Mouse (Mus musculus) lung, postnatal 10 days (tissue): ENCODE measurements at regions not wholly inside any gene's neighbourhood (a gene's known extent, or its start where the extent isn't known, plus 50 kb on each side); places are given as distances from the start of the nearest gene placed in this dataset.
"Not testable (repeated sequence)": the region's sequence is repeated elsewhere in the genome, so short reads cannot be mapped to it uniquely, and the experiment has no call there.

Experiments used
- DNase-seq: peaks from one replicate; pipeline ENCODE4 v3.0.0; 2021

- no peak for DNase-seq
Observed at GRCm38 (mm10) chr16:63104383-63104782, 250.3 kb downstream of the Pros1 start.

GRCm38 (mm10) chr16:63104938-63105714 is 251.0 kb downstream of the Pros1 start:
- DNase-seq = peak; percentile 78

GRCm38 (mm10) chr16:63116456-63116855 is 262.3 kb downstream of the Pros1 start:
- peak; percentile 27 for DNase-seq

- no peak for DNase-seq
Observed at GRCm38 (mm10) chr16:63118721-63119120, 264.6 kb downstream of the Pros1 start.

GRCm38 (mm10) chr16:63143851-63144250 is 289.7 kb downstream of the Pros1 start:
- no peak for DNase-seq

- DNase-seq = no peak
Observed at GRCm38 (mm10) chr16:63155300-63155821, 301.3 kb downstream of the Pros1 start.

GRCm38 (mm10) chr16:63170101-63170500 is 316.0 kb downstream of the Pros1 start:
- no peak for DNase-seq

- DNase-seq = peak; percentile 21
Observed at GRCm38 (mm10) chr16:63179228-63179627, 325.1 kb downstream of the Pros1 start.

GRCm38 (mm10) chr16:63191181-63191580 is 337.1 kb downstream of the Pros1 start:
- no peak for DNase-seq

- DNase-seq = no peak
Observed at GRCm38 (mm10) chr16:63191623-63192022, 337.5 kb downstream of the Pros1 start.

GRCm38 (mm10) chr16:63194595-63194994 is 340.5 kb downstream of the Pros1 start:
- DNase-seq = no peak

- not testable (repeated sequence) for DNase-seq
Observed at GRCm38 (mm10) chr16:63213471-63213870, 359.4 kb downstream of the Pros1 start.

GRCm38 (mm10) chr16:63220228-63220879 is 366.2 kb downstream of the Pros1 start:
- DNase-seq = no peak

- no peak for DNase-seq
Observed at GRCm38 (mm10) chr16:63224608-63225007, 370.5 kb downstream of the Pros1 start.

- no peak for DNase-seq
Observed at GRCm38 (mm10) chr16:63225097-63225496, 371.0 kb downstream of the Pros1 start.

- no peak for DNase-seq
Observed at GRCm38 (mm10) chr16:63229135-63229534, 375.0 kb downstream of the Pros1 start.

GRCm38 (mm10) chr16:63229567-63229966 is 375.5 kb downstream of the Pros1 start:
- no peak for DNase-seq

- no peak for DNase-seq
Observed at GRCm38 (mm10) chr16:63270173-63270572, 416.1 kb downstream of the Pros1 start.

- no peak for DNase-seq
Observed at GRCm38 (mm10) chr16:63277556-63277955, 423.4 kb downstream of the Pros1 start.

- DNase-seq = no peak
Observed at GRCm38 (mm10) chr16:63278259-63278697, 424.2 kb downstream of the Pros1 start.

- DNase-seq = no peak
Observed at GRCm38 (mm10) chr16:63287655-63288054, 433.5 kb downstream of the Pros1 start.

GRCm38 (mm10) chr16:63311676-63312075 is 457.6 kb downstream of the Pros1 start:
- DNase-seq = no peak

GRCm38 (mm10) chr16:63313544-63313943 is 459.4 kb downstream of the Pros1 start:
- no peak for DNase-seq

- no peak for DNase-seq
Observed at GRCm38 (mm10) chr16:63319602-63320001, 465.5 kb downstream of the Pros1 start.
